Mouse (Mus musculus): Measurements from ENCODE around the gene Fam90a1a. TPM values are rescaled to one million over a fixed set of nuclear protein-coding genes. Genes with fewer than 3 reads are reported as not detected.

Fam90a1a gene
- total RNA-seq, 2 experiments from 2014 or later = not detected

DNA sequence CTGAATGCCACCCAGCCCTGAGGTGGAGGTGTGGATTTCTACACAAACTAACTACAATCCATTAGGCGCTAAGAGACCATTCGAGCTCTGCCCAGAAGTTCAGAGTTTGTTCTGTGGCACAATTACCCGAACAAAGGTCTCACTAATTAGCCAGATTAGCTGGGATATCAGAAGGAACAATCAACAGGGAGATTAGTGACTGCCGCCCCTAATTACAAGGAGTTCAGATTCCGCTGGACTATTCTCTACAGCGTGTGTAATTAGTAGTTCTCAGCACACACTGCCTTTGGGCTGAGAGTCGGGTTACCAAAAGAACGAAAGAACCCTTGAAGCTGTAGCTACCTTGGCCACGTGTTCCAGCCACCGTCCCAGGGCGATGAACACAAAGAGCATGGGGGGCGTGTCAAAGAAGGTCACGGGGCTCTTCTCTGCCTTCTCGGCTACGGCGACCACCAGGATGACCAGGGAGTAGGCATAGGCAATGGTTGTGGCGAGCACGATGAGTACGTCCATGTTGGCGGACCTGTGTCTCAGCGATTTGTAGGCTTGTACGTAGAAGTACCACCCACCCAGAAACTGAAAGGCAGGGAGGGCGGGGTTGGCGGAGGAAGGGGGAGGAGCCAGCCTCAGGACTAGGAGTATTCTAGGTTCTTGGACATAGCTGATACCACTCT is 54.7 kb downstream of the Fam90a1a start:
- intact Hi-C loops (cut with DNase I) = no loop called here

More for the DNA sequence above, 54.7 kb downstream of the Fam90a1a start:
- no peak for DNase-seq (ENCODE audit: low spot score in 2 of 2)

Other genes starting within 250 kb of the Fam90a1a start
- not detected for gene Defa24, start 224.2 kb upstream of the Fam90a1a start, total RNA-seq (2021)
- not detected for gene Defb50, start 135.2 kb upstream of the Fam90a1a start, total RNA-seq (2021)
- not detected for gene Defb2, start 118.8 kb upstream of the Fam90a1a start, total RNA-seq (2021)
- gene Defb10, start 99.8 kb upstream of the Fam90a1a start, total RNA-seq (2021) = not detected
- not detected for gene Defb9, start 73.3 kb upstream of the Fam90a1a start, total RNA-seq (2021)
- gene Defb11, start 52.3 kb upstream of the Fam90a1a start, total RNA-seq (2021) = not detected
- gene Defb15, start 26.0 kb upstream of the Fam90a1a start, total RNA-seq (2021) = not detected
- gene Defb35, start 20.4 kb upstream of the Fam90a1a start, total RNA-seq (2021) = not detected
- gene Defb13, start 12.0 kb upstream of the Fam90a1a start, total RNA-seq (2021) = not detected
- not detected for gene Ccdc70, start 11.1 kb downstream of the Fam90a1a start, total RNA-seq (2021)
- 1 to 10 TPM; 1.9 to 2.0 TPM for gene Atp7b, start 101.6 kb downstream of the Fam90a1a start, total RNA-seq (2021)
- gene Alg11, start 102.0 kb downstream of the Fam90a1a start, total RNA-seq (2021) = 10 to 100 TPM; 32.7 to 34.4 TPM
- gene Nek5, start 166.3 kb downstream of the Fam90a1a start, total RNA-seq (2021) = under 1 TPM in 1 of 2 experiments, not detected in 1; 0.16 TPM
- gene Nek3, start 207.7 kb downstream of the Fam90a1a start, total RNA-seq (2021) = 1 to 10 TPM; 1.8 to 1.9 TPM
- gene Ckap2, start 227.1 kb downstream of the Fam90a1a start, total RNA-seq (2021) = under 1 TPM; 0.57 to 0.85 TPM
- 10 to 100 TPM; 26.0 to 28.1 TPM for gene Vps36, start 234.1 kb downstream of the Fam90a1a start, total RNA-seq (2021)

Measured in left cerebral cortex, postnatal 25 days (tissue).